Mouse (Mus musculus): ENCODE measurements around the gene Gm5134. TPM values are rescaled to one million over a fixed set of nuclear protein-coding genes. Genes with fewer than 3 reads are reported as not detected.
A peak's percentile ranks its signal among the peaks of the same experiment; 100 is the strongest.

Gm5134 gene
- polyA plus RNA-seq, 1 experiment from 2014 or later = 0.17 TPM

DNA sequence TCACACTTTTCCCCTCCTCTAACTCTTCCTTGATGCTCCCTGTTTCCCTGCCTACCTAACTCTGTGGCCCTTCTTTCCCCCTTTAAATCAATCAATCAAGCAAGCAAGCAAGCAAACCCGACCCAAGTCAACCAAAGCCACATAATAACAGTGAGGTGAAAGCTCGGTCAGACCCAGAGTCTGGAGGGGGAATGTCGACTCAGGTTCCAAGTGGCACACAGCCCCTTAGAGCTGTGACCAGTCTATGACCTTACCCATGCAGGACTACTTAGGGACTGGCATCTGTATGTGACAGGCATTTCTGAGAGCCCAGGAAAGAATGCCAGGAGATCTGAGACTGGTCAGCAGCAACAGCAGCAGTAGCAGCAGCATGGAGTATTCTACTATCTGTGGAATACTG, 42.0 kb downstream of the Gm5134 start:
- H3K4me2 ChIP-seq (ENCODE audit: low read depth, low read length) = no peak overlapping the region
- H3K4me1 ChIP-seq (ENCODE audit: control insufficient read depth, insufficient read depth, low read length) = no peaks in the 10 kb centered on the region
- no peak overlapping the region for H3K4me3 ChIP-seq (ENCODE audit: low read depth, low read length)
- ATAC-seq (ENCODE audit: low read depth) (no peak), DNase-seq (ENCODE audit: low spot score) (peak; percentile 16)
- H3K9ac ChIP-seq (ENCODE audit: low read depth, low read length) = no peak overlapping the region
- WGBS = 45% methylated on average over 3 of the region's 3 CpGs
- H3K27ac ChIP-seq (replicated peaks; ENCODE audit: low read depth, low read length) = no peak overlapping the region
- no peaks in the 10 kb centered on the region for H3K36me3 ChIP-seq (ENCODE audit: control insufficient read depth, insufficient read depth, low read length)
- no peaks in the 10 kb centered on the region for H3K9me3 ChIP-seq (ENCODE audit: control insufficient read depth, low read length)
- H3K27me3 ChIP-seq (replicated peaks; ENCODE audit: control insufficient read depth, insufficient read depth, low read length) = no peaks in the 10 kb centered on the region

GRCm38 (mm10) chr10:76001160-76001559, 46.8 kb downstream of the Gm5134 start:
- Histone ChIP-seq H3K9me3 (ENCODE audit: control insufficient read depth, low read length) (no peaks in the 10 kb centered on the region), H3K4me1 (ENCODE audit: control insufficient read depth, insufficient read depth, low read length) (peaks cover 5% of the 10 kb centered on the region), H3K36me3 (ENCODE audit: control insufficient read depth, insufficient read depth, low read length) (no peaks in the 10 kb centered on the region), H3K9ac (ENCODE audit: low read depth, low read length) (no peak overlapping the region), H3K4me3 (ENCODE audit: low read depth, low read length) (no peak overlapping the region), H3K27ac (replicated peaks; ENCODE audit: low read depth, low read length) (no peak overlapping the region), H3K4me2 (ENCODE audit: low read depth, low read length) (no peak overlapping the region), H3K27me3 (replicated peaks; ENCODE audit: control insufficient read depth, insufficient read depth, low read length) (no peaks in the 10 kb centered on the region)
- DNase-seq (ENCODE audit: low spot score) = no peak
- no peak for ATAC-seq (ENCODE audit: low read depth)
- 25% methylated on average over 7 of the region's 7 CpGs for WGBS

- Histone ChIP-seq H3K9ac (ENCODE audit: low read depth, low read length) (no peak overlapping the region), H3K27ac (replicated peaks; ENCODE audit: low read depth, low read length) (no peak overlapping the region), H3K27me3 (replicated peaks; ENCODE audit: control insufficient read depth, insufficient read depth, low read length) (no peaks in the 10 kb centered on the region), H3K4me1 (ENCODE audit: control insufficient read depth, insufficient read depth, low read length) (peaks cover 5% of the 10 kb centered on the region), H3K36me3 (ENCODE audit: control insufficient read depth, insufficient read depth, low read length) (no peaks in the 10 kb centered on the region), H3K4me2 (ENCODE audit: low read depth, low read length) (no peak overlapping the region), H3K4me3 (ENCODE audit: low read depth, low read length) (no peak overlapping the region), H3K9me3 (ENCODE audit: control insufficient read depth, low read length) (no peaks in the 10 kb centered on the region)
- WGBS = 18% methylated on average over 3 of the region's 3 CpGs
- peak; percentile 62; the same call in 1 of the 2 replicates for ATAC-seq (ENCODE audit: low read depth)
- DNase-seq (ENCODE audit: low spot score) = peak; percentile 59
Measured at GRCm38 (mm10) chr10:76002101-76002521, 47.8 kb downstream of the Gm5134 start.

DNA sequence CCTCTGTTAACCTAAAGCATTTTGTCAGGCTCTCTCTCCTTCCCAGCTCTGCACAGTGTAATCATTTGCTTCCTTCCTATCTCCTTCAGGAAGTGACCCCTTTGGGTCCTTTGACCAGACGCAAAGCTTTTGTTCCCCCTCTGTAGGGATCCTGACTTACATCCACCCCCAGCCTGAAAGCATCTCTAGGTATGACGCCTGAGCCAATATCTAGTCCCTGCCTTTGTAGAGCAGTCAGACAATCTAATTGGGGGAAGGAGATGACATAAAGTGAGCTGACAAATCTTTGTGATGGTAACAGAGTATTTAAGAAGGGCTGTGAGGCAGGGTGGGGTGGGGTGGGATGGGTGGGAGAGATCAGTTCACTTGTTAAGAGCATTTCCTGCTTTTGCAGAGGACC, 48.3 kb downstream of the Gm5134 start:
- H3K36me3 ChIP-seq (ENCODE audit: control insufficient read depth, insufficient read depth, low read length) = no peaks in the 10 kb centered on the region
- no peak for ATAC-seq (ENCODE audit: low read depth)
- H3K27me3 ChIP-seq (replicated peaks; ENCODE audit: control insufficient read depth, insufficient read depth, low read length) = no peaks in the 10 kb centered on the region
- no peak overlapping the region for H3K27ac ChIP-seq (replicated peaks; ENCODE audit: low read depth, low read length)
- peaks cover 5% of the 10 kb centered on the region for H3K4me1 ChIP-seq (ENCODE audit: control insufficient read depth, insufficient read depth, low read length)
- WGBS = 52% methylated on average over 2 of the region's 2 CpGs
- H3K9me3 ChIP-seq (ENCODE audit: control insufficient read depth, low read length) = no peaks in the 10 kb centered on the region
- H3K9ac ChIP-seq (ENCODE audit: low read depth, low read length) = no peak overlapping the region
- H3K4me2 ChIP-seq (ENCODE audit: low read depth, low read length) = no peak overlapping the region
- no peak for DNase-seq (ENCODE audit: low spot score)
- no peak overlapping the region for H3K4me3 ChIP-seq (ENCODE audit: low read depth, low read length)

GRCm38 (mm10) chr10:76003221-76003620, 48.9 kb downstream of the Gm5134 start:
- 90% methylated on average over 2 of the region's 2 CpGs for WGBS
- no peak for ATAC-seq (ENCODE audit: low read depth)

GRCm38 (mm10) chr10:76006385-76006784, 52.1 kb downstream of the Gm5134 start:
- H3K27me3 ChIP-seq (replicated peaks; ENCODE audit: control insufficient read depth, insufficient read depth, low read length) = no peaks in the 10 kb centered on the region
- no peak for DNase-seq (ENCODE audit: low spot score)
- no peak overlapping the region for H3K4me3 ChIP-seq (ENCODE audit: low read depth, low read length)
- H3K27ac ChIP-seq (replicated peaks; ENCODE audit: low read depth, low read length) = no peak overlapping the region
- no peak for ATAC-seq (ENCODE audit: low read depth)
- H3K9me3 ChIP-seq (ENCODE audit: control insufficient read depth, low read length) = no peaks in the 10 kb centered on the region
- H3K4me2 ChIP-seq (ENCODE audit: low read depth, low read length) = no peak overlapping the region
- H3K4me1 ChIP-seq (ENCODE audit: control insufficient read depth, insufficient read depth, low read length) = peaks cover 5% of the 10 kb centered on the region
- 85% methylated on average over 6 of the region's 6 CpGs for WGBS
- H3K9ac ChIP-seq (ENCODE audit: low read depth, low read length) = no peak overlapping the region
- H3K36me3 ChIP-seq (ENCODE audit: control insufficient read depth, insufficient read depth, low read length) = no peaks in the 10 kb centered on the region

More at GRCm38 (mm10) chr10:76003221-76003620, 48.9 kb downstream of the Gm5134 start:
- Histone ChIP-seq H3K36me3 (ENCODE audit: control insufficient read depth, insufficient read depth, low read length) (no peaks in the 10 kb centered on the region), H3K4me1 (ENCODE audit: control insufficient read depth, insufficient read depth, low read length) (peaks cover 5% of the 10 kb centered on the region), H3K9ac (ENCODE audit: low read depth, low read length) (no peak overlapping the region), H3K9me3 (ENCODE audit: control insufficient read depth, low read length) (no peaks in the 10 kb centered on the region), H3K27me3 (replicated peaks; ENCODE audit: control insufficient read depth, insufficient read depth, low read length) (no peaks in the 10 kb centered on the region), H3K4me3 (ENCODE audit: low read depth, low read length) (no peak overlapping the region), H3K27ac (replicated peaks; ENCODE audit: low read depth, low read length) (no peak overlapping the region), H3K4me2 (ENCODE audit: low read depth, low read length) (no peak overlapping the region)
- DNase-seq (ENCODE audit: low spot score) = no peak

DNA sequence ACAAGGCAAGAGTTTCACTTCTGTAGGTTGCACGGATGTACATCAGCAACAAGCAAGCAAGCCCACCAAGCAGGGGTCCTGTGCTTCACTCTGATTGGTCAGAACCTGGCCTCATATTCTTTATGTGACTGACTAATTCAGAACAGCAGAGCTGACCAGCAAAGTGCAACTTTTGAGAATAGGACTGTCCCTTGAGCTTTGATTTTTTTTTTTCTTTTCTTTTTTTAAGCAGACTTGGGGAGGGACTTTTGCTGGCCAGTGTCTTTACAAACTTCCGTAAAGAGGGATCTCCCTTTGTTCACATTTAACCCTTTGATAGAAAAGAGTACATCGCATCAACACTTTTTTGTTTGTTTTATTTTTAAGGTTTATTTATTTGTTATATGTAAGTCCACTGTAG, 55.5 kb downstream of the Gm5134 start:
- DNase-seq (ENCODE audit: low spot score) = no peak
- Histone ChIP-seq H3K4me1 (ENCODE audit: control insufficient read depth, insufficient read depth, low read length) (no peaks in the 10 kb centered on the region), H3K27me3 (replicated peaks; ENCODE audit: control insufficient read depth, insufficient read depth, low read length) (no peaks in the 10 kb centered on the region), H3K9ac (ENCODE audit: low read depth, low read length) (no peak overlapping the region), H3K4me2 (ENCODE audit: low read depth, low read length) (no peak overlapping the region), H3K4me3 (ENCODE audit: low read depth, low read length) (no peak overlapping the region), H3K9me3 (ENCODE audit: control insufficient read depth, low read length) (no peaks in the 10 kb centered on the region), H3K36me3 (ENCODE audit: control insufficient read depth, insufficient read depth, low read length) (no peaks in the 10 kb centered on the region), H3K27ac (replicated peaks; ENCODE audit: low read depth, low read length) (no peak overlapping the region)
- ATAC-seq (ENCODE audit: low read depth) = no peak
- 71% methylated on average over 3 of the region's 3 CpGs for WGBS

- no peak overlapping the region for H3K4me3 ChIP-seq (ENCODE audit: low read depth, low read length)
- no peaks in the 10 kb centered on the region for H3K9me3 ChIP-seq (ENCODE audit: control insufficient read depth, low read length)
- no peaks in the 10 kb centered on the region for H3K4me1 ChIP-seq (ENCODE audit: control insufficient read depth, insufficient read depth, low read length)
- no peak overlapping the region for H3K9ac ChIP-seq (ENCODE audit: low read depth, low read length)
- 71% methylated on average over 6 of the region's 6 CpGs for WGBS
- no peaks in the 10 kb centered on the region for H3K27me3 ChIP-seq (replicated peaks; ENCODE audit: control insufficient read depth, insufficient read depth, low read length)
- ATAC-seq (ENCODE audit: low read depth) = no peak
- no peak overlapping the region for H3K27ac ChIP-seq (replicated peaks; ENCODE audit: low read depth, low read length)
- no peak overlapping the region for H3K4me2 ChIP-seq (ENCODE audit: low read depth, low read length)
- no peak for DNase-seq (ENCODE audit: low spot score)
- H3K36me3 ChIP-seq (ENCODE audit: control insufficient read depth, insufficient read depth, low read length) = no peaks in the 10 kb centered on the region
Measured at GRCm38 (mm10) chr10:76012922-76013321, 58.6 kb downstream of the Gm5134 start.

- no peaks in the 10 kb centered on the region for H3K4me1 ChIP-seq (ENCODE audit: control insufficient read depth, insufficient read depth, low read length)
- H3K27me3 ChIP-seq (replicated peaks; ENCODE audit: control insufficient read depth, insufficient read depth, low read length) = no peaks in the 10 kb centered on the region
- DNase-seq (ENCODE audit: low spot score) = no peak
- H3K9ac ChIP-seq (ENCODE audit: low read depth, low read length) = no peak overlapping the region
- ATAC-seq (ENCODE audit: low read depth) = no peak
- WGBS = 84% methylated on average over 3 of the region's 3 CpGs
- H3K9me3 ChIP-seq (ENCODE audit: control insufficient read depth, low read length) = no peaks in the 10 kb centered on the region
- H3K4me3 ChIP-seq (ENCODE audit: low read depth, low read length) = no peak overlapping the region
- no peak overlapping the region for H3K27ac ChIP-seq (replicated peaks; ENCODE audit: low read depth, low read length)
- H3K4me2 ChIP-seq (ENCODE audit: low read depth, low read length) = no peak overlapping the region
- no peaks in the 10 kb centered on the region for H3K36me3 ChIP-seq (ENCODE audit: control insufficient read depth, insufficient read depth, low read length)
Measured at GRCm38 (mm10) chr10:76016886-76017285, 62.6 kb downstream of the Gm5134 start.

Data from embryonic facial prominence, embryonic 14.5 days (tissue).